Mouse (Mus musculus) midbrain, embryonic 12.5 days (tissue): ENCODE data around the gene Efcab5. TPM values are rescaled to one million over a fixed set of nuclear protein-coding genes. Genes with fewer than 3 reads are reported as not detected.

Source experiments
- ATAC-seq: fragments of 200-750 bp; cut with Nextera tagmentation; 2 replicates; pipeline ENCODE4 v1.8.0; 2017; ENCODE audit warnings: low read depth, moderate TSS enrichment, moderate library complexity; ENCODE audit not compliant: low FRiP score
- H3K27ac ChIP-seq: fragments of 300-500 bp; sonication (generic); replicated peaks from 2 replicates; pipeline ENCODE4 v1.5.1; 2016; ENCODE audit warnings: mild to moderate bottlenecking
- H3K27me3 ChIP-seq: fragments of 300-500 bp; sonication (generic); 2 replicates; pipeline ENCODE4 v1.6.1; 2016; ENCODE audit warnings: mild to moderate bottlenecking
- H3K36me3 ChIP-seq: fragments of 300-500 bp; sonication (generic); 2 replicates; pipeline ENCODE4 v1.6.1; 2016
- H3K4me1 ChIP-seq: fragments of 300-500 bp; sonication (generic); 2 replicates; pipeline ENCODE4 v1.6.1; 2016
- H3K4me2 ChIP-seq: fragments of 300-500 bp; sonication (generic); replicated peaks from 2 replicates; pipeline ENCODE4 v1.6.1; 2016; ENCODE audit warnings: mild to moderate bottlenecking, moderate library complexity
- H3K4me3 ChIP-seq: fragments of 300-500 bp; sonication (generic); 2 replicates; pipeline ENCODE4 v1.5.1; 2016; ENCODE audit warnings: mild to moderate bottlenecking
- H3K9ac ChIP-seq: fragments of 300-500 bp; sonication (generic); replicated peaks from 2 replicates; pipeline ENCODE4 v1.6.1; 2016; ENCODE audit warnings: mild to moderate bottlenecking, moderate library complexity
- H3K9me3 ChIP-seq: fragments of 300-500 bp; sonication (generic); 2 replicates; pipeline ENCODE4 v1.6.1; 2016; ENCODE audit warnings: mild to moderate bottlenecking
- WGBS: fragments of 180-500 bp; shearing (Covaris S2); methylation state at CpG from one replicate; pipeline ENCODE4 v1.1.7; 2016; 5-methylcytosine and 5-hydroxymethylcytosine counted together
- polyA plus RNA-seq: library from polyadenylated mRNA; unstranded; fragments of >200 nt; fragmentation: Nextera tagmentation; extraction: Ambion mirVana; gene quantifications from 2 replicates; pipeline ENCODE4 v1.2.1, GENCODE M21; 2016

Gene Efcab5
- polyA plus RNA-seq, 1 experiment from 2014 or later, result 0.75 TPM

GRCm38 (mm10) chr11:77196181-77197143, 7.7 kb upstream of the Efcab5 start:
- H3K4me2 ChIP-seq, result no peak overlapping the region
- 40% methylated on average over 4 of the region's 4 CpGs for WGBS

GRCm38 (mm10) chr11:77195360-77196109, 6.8 kb upstream of the Efcab5 start:
- no peak for ATAC-seq

More at GRCm38 (mm10) chr11:77196181-77197143, 7.7 kb upstream of the Efcab5 start:
- H3K4me3 ChIP-seq, result no peak overlapping the region
- ATAC-seq, result no peak
- peaks cover 10% of the 10 kb centered on the region for H3K4me1 ChIP-seq
- no peaks in the 10 kb centered on the region for H3K36me3 ChIP-seq
- no peaks in the 10 kb centered on the region for H3K9me3 ChIP-seq
- H3K27me3 ChIP-seq, result peaks cover 31% of the 10 kb centered on the region
- no peak overlapping the region for H3K27ac ChIP-seq
- no peak overlapping the region for H3K9ac ChIP-seq

GRCm38 (mm10) chr11:77194762-77195161, 6.0 kb upstream of the Efcab5 start:
- peaks cover 35% of the 10 kb centered on the region for H3K27me3 ChIP-seq
- ATAC-seq, result no peak
- WGBS, result 41% methylated on average over 1 of the region's 1 CpGs

More at GRCm38 (mm10) chr11:77195360-77196109, 6.8 kb upstream of the Efcab5 start:
- no peak overlapping the region for H3K4me2 ChIP-seq
- H3K27me3 ChIP-seq, result peaks cover 35% of the 10 kb centered on the region
- H3K9ac ChIP-seq, result no peak overlapping the region
- H3K27ac ChIP-seq, result no peak overlapping the region
- no peaks in the 10 kb centered on the region for H3K36me3 ChIP-seq
- WGBS, result 68% methylated on average over 11 of the region's 11 CpGs
- H3K4me1 ChIP-seq, result peaks cover 10% of the 10 kb centered on the region
- H3K4me3 ChIP-seq, result no peak overlapping the region
- no peaks in the 10 kb centered on the region for H3K9me3 ChIP-seq

GRCm38 (mm10) chr11:77193941-77194553, 5.3 kb upstream of the Efcab5 start:
- no peak overlapping the region for H3K9ac ChIP-seq
- ATAC-seq, result 0 out of 2 replicates have a peak, but pooled peaks have one; percentile 34
- H3K4me3 ChIP-seq, result no peak overlapping the region
- H3K27me3 ChIP-seq, result peaks cover 38% of the 10 kb centered on the region
- H3K9me3 ChIP-seq, result no peaks in the 10 kb centered on the region
- no peak overlapping the region for H3K4me2 ChIP-seq
- H3K4me1 ChIP-seq, result peaks cover 10% of the 10 kb centered on the region
- no peak overlapping the region for H3K27ac ChIP-seq
- H3K36me3 ChIP-seq, result no peaks in the 10 kb centered on the region
- 19% methylated on average over 6 of the region's 6 CpGs for WGBS

More at GRCm38 (mm10) chr11:77194762-77195161, 6.0 kb upstream of the Efcab5 start:
- Histone ChIP-seq H3K4me1 (peaks cover 10% of the 10 kb centered on the region), H3K27ac (no peak overlapping the region), H3K4me2 (no peak overlapping the region), H3K36me3 (no peaks in the 10 kb centered on the region), H3K9me3 (no peaks in the 10 kb centered on the region), H3K4me3 (no peak overlapping the region), H3K9ac (no peak overlapping the region)

- Histone ChIP-seq H3K27ac (no peak overlapping the region), H3K4me1 (peaks cover 10% of the 10 kb centered on the region), H3K36me3 (no peaks in the 10 kb centered on the region), H3K9me3 (no peaks in the 10 kb centered on the region), H3K27me3 (peaks cover 38% of the 10 kb centered on the region), H3K4me2 (no peak overlapping the region), H3K4me3 (no peak overlapping the region), H3K9ac (no peak overlapping the region)
- ATAC-seq, result peak; percentile 49; the same call in 1 of the 2 replicates
- 42% methylated on average over 5 of the region's 5 CpGs for WGBS
Observed at GRCm38 (mm10) chr11:77193410-77193809, 4.6 kb upstream of the Efcab5 start.

GRCm38 (mm10) chr11:77184926-77185325, 3.8 kb downstream of the Efcab5 start:
- H3K27ac ChIP-seq, result no peak overlapping the region
- no peaks in the 10 kb centered on the region for H3K9me3 ChIP-seq
- H3K4me3 ChIP-seq, result no peak overlapping the region
- H3K9ac ChIP-seq, result no peak overlapping the region
- H3K36me3 ChIP-seq, result no peaks in the 10 kb centered on the region
- ATAC-seq, result no peak
- WGBS, result 71% methylated on average over 2 of the region's 2 CpGs
- H3K27me3 ChIP-seq, result peaks cover 3% of the 10 kb centered on the region
- no peak overlapping the region for H3K4me2 ChIP-seq
- peaks cover 11% of the 10 kb centered on the region for H3K4me1 ChIP-seq

DNA sequence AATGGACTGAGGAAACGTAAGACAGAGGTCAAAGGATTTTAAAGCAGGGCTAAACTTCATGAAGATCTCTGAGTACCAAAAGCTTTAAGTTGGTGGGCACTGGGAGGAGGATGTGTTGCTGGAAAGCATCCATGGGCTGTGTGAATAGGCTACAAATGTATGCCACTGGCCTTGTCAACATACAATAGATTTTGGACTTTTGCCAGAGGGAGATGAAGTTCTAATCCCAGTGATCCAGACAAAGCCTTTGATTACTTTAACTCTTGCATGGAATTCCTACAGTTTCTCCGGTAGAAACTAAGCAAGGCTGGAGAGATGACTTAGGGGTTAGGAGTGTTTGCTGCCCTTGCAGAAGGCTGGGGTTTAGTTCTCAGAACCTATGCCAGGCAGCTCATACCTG, 6.2 kb downstream of the Efcab5 start:
- no peak overlapping the region for H3K4me3 ChIP-seq
- no peaks in the 10 kb centered on the region for H3K27me3 ChIP-seq
- no peaks in the 10 kb centered on the region for H3K36me3 ChIP-seq
- ATAC-seq, result no peak
- peaks cover 11% of the 10 kb centered on the region for H3K4me1 ChIP-seq
- H3K4me2 ChIP-seq, result no peak overlapping the region
- H3K27ac ChIP-seq, result no peak overlapping the region
- no peak overlapping the region for H3K9ac ChIP-seq
- 25% methylated on average over 2 of the region's 2 CpGs for WGBS
- no peaks in the 10 kb centered on the region for H3K9me3 ChIP-seq

GRCm38 (mm10) chr11:77182041-77182440, 6.7 kb downstream of the Efcab5 start:
- no peaks in the 10 kb centered on the region for H3K36me3 ChIP-seq
- no peak overlapping the region for H3K27ac ChIP-seq
- H3K4me2 ChIP-seq, result no peak overlapping the region
- H3K4me3 ChIP-seq, result no peak overlapping the region
- H3K4me1 ChIP-seq, result peaks cover 11% of the 10 kb centered on the region
- no peaks in the 10 kb centered on the region for H3K9me3 ChIP-seq
- no peaks in the 10 kb centered on the region for H3K27me3 ChIP-seq
- no peak overlapping the region for H3K9ac ChIP-seq
- WGBS, result 80% methylated on average over 2 of the region's 2 CpGs
- no peak for ATAC-seq

- ATAC-seq, result no peak
Observed at GRCm38 (mm10) chr11:77181528-77181927, 7.2 kb downstream of the Efcab5 start.

GRCm38 (mm10) chr11:77180886-77181285, 7.9 kb downstream of the Efcab5 start:
- Histone ChIP-seq H3K4me1 (peaks cover 11% of the 10 kb centered on the region), H3K4me2 (no peak overlapping the region), H3K9ac (no peak overlapping the region), H3K36me3 (no peaks in the 10 kb centered on the region), H3K27me3 (no peaks in the 10 kb centered on the region), H3K27ac (no peak overlapping the region), H3K9me3 (no peaks in the 10 kb centered on the region), H3K4me3 (no peak overlapping the region)
- WGBS, result 67% methylated on average over 4 of the region's 4 CpGs
- no peak for ATAC-seq

More at GRCm38 (mm10) chr11:77181528-77181927, 7.2 kb downstream of the Efcab5 start:
- Histone ChIP-seq H3K27ac (no peak overlapping the region), H3K9ac (no peak overlapping the region), H3K4me3 (no peak overlapping the region), H3K36me3 (no peaks in the 10 kb centered on the region), H3K27me3 (no peaks in the 10 kb centered on the region), H3K9me3 (no peaks in the 10 kb centered on the region), H3K4me1 (peaks cover 11% of the 10 kb centered on the region), H3K4me2 (no peak overlapping the region)
- 83% methylated on average over 5 of the region's 5 CpGs for WGBS

DNA sequence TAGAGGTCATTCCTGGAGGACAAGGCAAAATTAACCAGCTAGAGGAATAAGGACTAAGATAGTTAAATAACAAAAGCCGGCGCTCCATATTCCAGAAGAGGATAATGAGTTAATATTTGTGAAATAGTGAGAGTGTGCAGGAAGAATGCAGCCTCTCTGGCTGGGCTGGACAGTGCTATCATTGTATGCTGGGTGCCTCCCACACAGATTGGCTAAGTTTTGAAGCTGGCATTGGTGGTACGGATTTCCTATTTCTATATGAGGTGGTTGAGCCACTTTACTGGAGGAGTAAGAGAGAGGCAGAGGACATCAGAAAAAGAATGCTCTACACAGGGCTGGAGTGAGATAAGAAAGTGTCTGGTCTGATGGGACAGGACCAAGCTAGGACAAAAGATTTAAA, 9.0 kb downstream of the Efcab5 start:
- ATAC-seq, result no peak
- Histone ChIP-seq H3K9me3 (no peaks in the 10 kb centered on the region), H3K4me3 (no peak overlapping the region), H3K4me2 (no peak overlapping the region), H3K4me1 (peaks cover 11% of the 10 kb centered on the region), H3K27me3 (no peaks in the 10 kb centered on the region), H3K36me3 (no peaks in the 10 kb centered on the region), H3K27ac (no peak overlapping the region), H3K9ac (no peak overlapping the region)
- WGBS, result 93% methylated on average over 3 of the region's 3 CpGs
